Mouse (Mus musculus): ENCODE measurements around the gene 4930519G04Rik. TPM values are rescaled to one million over a fixed set of nuclear protein-coding genes. Genes with fewer than 3 reads are reported as not detected.
"Not testable (repeated sequence)": the region's sequence is repeated elsewhere in the genome, so short reads cannot be mapped to it uniquely, and the experiment has no call there.

4930519G04Rik gene
- polyA plus RNA-seq, 1 experiment from 2014 or later, result not detected

DNA sequence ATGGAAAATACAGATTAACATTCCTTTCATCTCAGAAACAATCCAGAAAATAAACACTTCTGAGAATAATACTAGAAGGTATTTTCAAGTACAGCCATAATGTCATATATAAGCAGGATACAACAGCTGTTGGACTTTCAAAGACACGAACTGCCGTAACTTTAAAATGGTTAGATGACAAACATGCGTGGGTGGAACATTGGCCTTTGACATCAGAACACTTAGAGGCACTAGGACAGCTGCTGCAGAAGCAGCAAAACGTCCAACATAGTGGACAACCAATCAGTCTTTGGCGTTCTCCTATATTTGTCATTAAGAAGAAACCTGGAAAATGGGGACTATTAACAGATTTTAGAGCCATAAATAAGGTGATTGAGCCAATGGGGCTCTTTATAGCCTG lies 13.0 kb upstream of the 4930519G04Rik start:
- not testable (repeated sequence) for DNase-seq (ENCODE audit: low spot score)

DNA sequence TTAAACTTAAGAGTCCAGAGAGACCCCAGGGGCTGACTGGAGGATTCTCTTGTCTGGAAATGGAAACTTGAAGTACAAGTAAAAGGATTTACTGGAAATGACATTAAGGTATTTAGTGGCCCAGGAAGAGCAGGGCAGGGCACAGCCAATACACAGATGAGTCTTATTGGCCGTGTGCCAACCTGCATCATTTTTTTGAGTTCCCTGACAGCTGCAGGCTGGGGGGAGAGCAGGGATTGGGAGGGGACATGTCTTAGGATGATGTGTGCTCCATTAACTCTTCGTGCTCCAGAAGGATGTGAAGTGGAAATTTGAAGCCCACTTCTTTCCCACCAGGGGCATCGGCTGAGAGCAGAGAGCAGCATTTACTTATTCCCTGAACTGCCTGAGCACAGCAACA lies 11.3 kb upstream of the 4930519G04Rik start:
- not testable (repeated sequence) for DNase-seq (ENCODE audit: low spot score)

DNA sequence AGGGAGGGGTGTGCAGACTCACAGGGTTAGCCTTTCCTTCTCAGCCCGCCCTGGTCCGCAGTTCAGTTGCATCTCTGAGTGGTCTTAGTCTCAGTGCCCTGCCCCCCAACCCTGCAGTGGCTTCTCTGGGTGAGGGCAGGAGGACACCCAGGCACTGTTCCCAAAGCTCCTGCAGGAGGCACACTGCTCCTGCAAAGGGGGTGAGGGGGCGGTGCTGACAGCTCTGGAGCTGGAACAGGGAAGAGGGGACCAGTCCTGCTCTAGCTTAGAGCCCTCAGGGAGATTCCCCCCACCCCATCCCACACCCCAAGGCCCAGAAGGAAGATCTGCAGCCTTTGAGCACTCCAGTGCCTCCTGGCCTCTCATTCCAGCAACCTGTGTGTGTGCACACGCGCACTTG lies 10.8 kb upstream of the 4930519G04Rik start:
- DNase-seq (ENCODE audit: low spot score), result no peak

DNA sequence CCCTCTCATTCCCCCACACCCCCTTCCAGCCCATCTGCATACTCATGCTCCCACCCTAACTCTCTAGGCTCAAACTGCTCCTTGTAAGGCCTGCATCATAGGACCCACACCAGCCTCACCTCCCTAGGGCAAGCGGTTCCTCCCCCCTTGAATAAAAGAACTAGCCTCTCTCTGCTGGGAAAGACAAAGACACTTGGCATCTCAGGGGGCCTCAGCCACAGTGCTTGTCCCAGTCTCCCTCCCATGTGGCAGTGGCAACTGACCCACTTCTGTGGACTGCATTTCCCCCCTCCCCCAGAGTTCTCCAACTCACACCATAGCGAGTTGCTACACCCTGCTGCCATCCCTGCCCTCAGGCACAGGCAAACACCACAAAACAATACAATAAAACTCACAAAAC lies 9.1 kb upstream of the 4930519G04Rik start:
- DNase-seq (ENCODE audit: low spot score), result not testable (repeated sequence)

DNA sequence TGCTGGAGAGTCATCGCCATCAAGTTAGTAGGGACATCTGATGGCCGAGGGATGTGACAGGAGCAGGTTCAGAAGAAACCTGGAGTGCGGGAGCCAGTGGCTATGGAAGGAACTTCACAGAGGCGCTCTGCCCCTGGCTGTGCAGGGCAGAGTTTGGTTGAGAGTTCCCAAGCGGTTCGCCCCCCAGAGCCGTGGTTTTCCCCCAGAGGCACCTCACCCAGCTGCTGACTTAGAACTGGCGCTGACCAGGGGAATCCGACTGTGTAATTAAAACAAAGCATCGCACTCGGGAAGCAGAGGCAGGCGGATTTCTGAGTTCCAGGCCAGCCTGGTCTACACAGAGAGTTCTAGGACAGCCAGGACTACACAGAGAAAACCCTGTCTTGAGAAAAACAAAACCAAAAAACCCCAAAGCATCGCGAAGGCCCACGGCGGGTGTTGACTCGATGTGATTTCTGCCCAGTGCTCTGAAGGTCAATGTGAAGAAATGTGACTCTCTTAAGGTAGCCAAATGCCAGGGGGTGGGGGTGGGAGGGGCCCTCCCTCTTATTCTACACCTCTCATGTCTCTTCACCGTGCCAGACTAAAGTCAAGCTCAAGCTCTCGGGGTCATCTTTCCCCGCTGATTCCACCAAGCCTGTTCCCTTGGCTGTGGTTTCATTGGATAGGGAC lies 1.8 kb upstream of the 4930519G04Rik start:
- no peak for DNase-seq (ENCODE audit: low spot score)

- no peak for DNase-seq (ENCODE audit: low spot score)
These were observed 5.1 kb downstream of the 4930519G04Rik start, which contains the start of gene Gm9936 for GRCm38 (mm10) chr5:114858582-114858981. Gm9936 (minus strand) TSS chr5:114858682.

GRCm38 (mm10) chr5:114859253-114859652 lies 5.8 kb downstream of the 4930519G04Rik start:
- DNase-seq (ENCODE audit: low spot score), result peak; percentile 79

DNA sequence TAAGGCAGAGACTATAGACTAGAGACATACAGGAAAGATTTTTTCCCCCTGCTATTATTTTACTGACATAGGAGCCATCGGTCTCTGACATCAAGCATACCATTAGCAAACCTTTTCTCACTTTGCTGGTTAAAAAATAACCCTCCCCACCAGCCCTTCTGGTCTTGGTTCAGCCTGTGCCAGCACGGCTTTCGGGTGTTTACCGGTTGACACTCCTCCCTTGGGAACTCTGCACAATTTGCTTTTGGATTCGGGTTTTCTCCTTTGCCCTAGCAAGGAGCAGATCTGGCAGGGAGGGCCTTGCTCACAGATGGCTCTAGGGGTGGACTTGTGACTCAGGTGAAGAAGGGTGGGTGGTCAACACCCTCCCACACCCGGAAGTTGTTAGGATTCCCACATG lies 8.3 kb downstream of the 4930519G04Rik start:
- DNase-seq (ENCODE audit: low spot score), result no peak

GRCm38 (mm10) chr5:114864813-114865212 lies 11.3 kb downstream of the 4930519G04Rik start:
- DNase-seq (ENCODE audit: low spot score), result peak; percentile 12

DNA sequence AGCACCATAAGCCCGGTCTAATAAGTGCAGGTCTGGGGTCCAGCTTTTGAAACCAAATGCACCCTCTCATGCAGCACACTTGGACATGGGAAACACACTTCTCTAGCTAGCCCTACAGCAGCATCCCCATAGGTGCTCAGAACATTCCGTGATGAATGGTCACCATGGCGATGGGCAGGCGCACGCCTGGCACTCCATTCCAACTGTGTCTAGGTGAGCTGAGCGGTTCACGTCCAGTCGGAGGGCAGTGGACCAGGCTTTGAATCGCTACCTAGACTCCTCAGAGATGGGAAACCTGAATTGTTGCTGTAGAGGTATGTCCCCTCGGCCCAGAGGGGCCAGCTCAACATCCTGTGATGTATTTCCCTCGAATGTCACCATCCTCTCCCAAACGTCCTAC lies 11.8 kb downstream of the 4930519G04Rik start:
- no peak for DNase-seq (ENCODE audit: low spot score)

DNA sequence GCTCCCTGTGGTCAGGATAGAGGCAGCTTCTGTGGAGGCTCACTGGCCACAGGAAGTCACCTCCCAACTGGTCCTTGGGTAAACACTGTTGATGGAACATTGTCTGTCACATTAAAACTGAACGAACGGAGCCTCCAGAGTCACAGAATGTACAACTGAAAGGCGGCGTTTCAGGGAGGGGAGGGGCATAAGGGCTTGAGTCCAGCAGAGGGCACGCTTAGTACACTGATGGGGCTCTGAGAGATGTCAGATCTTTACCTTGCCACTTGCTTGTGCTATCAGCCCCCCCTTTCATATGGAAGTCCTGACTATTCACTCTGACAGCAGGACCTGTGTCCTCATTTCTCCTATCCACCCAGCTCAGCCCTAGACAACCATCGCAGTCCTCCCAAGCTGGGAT lies 22.4 kb downstream of the 4930519G04Rik start:
- DNase-seq (ENCODE audit: low spot score), result no peak

DNA sequence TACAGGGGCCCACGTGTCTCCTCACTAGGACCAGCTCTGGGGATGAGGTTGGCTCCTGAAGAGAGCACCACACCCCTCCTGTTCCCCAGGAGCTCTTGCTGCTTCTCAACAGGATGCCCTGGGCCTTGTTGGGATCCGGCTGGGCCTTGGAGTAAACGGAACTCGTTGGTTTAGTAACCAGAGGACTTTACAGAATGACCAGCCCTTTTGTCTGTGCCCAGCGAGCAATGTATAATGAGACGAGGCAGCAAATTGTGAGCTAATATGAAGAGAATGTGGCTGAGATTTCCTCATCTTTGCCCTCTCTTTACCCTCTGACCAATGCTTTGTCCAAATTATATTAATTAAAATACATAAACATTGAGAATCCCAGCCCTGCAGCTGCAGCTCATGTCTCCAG lies 22.9 kb downstream of the 4930519G04Rik start:
- DNase-seq (ENCODE audit: low spot score), result no peak

- no peak for DNase-seq (ENCODE audit: low spot score)
These were observed 24.0 kb downstream of the 4930519G04Rik start for GRCm38 (mm10) chr5:114877487-114877886.

- no peak for DNase-seq (ENCODE audit: low spot score)
These were observed 25.9 kb downstream of the 4930519G04Rik start for GRCm38 (mm10) chr5:114879399-114879798.

DNA sequence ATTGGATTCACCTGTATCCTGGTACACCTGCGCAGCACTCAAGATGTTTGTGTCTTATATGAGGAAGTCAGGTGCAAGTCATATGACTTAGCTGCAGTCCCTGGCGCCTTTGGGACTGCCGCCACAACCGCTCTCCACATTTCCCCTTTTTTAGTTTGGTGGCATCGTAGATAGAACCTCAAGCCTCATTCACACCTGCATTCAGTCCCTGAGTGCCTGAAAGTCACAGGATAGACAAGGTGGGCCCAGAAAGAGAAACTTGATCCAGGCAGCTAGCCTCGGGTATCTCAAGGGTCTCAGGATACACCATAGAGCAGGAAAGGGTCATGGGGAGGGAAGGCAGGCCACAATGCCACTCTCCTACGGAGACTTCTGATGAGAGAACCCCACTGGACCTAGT lies 28.9 kb downstream of the 4930519G04Rik start:
- DNase-seq (ENCODE audit: low spot score), result peak; percentile 4

DNA sequence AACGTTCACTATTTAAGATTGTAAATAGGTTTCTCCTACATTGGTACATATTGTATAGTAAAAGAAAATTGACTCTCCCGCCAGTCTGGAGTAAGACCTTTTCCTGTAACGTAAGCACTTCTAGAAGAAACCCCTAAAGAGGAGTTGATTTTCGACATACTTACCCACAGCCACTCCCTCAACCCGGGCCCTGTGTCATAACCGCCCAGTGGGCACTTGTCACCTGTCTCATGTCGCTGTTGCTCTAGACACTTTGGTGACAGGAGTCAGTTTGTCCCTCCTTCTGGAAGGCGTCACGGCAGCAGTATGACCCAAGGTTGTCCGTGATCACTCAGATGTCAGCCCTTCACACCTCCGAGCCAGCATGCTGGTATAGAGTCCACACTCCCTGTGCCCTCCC lies 29.6 kb downstream of the 4930519G04Rik start:
- no peak for DNase-seq (ENCODE audit: low spot score)

DNA sequence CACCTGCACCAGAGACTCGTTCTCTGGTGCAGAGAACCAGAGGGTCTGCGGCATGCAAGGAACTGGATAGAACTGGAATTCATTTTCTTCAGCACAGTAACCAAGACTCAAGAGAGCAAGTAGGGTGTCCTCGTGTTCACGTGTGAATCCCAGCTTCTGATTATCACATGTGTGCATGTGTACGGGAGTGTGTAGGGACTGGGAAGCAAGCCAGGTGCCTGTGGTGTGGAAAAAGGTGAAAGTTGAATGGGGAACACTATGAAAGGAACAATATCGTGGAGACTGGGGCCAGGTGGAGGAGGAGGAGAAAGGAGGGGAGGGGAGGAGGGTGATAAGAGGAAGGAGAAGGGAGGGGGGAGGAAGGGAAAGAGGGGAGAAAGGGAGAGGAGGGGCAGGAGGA lies 33.3 kb downstream of the 4930519G04Rik start:
- DNase-seq (ENCODE audit: low spot score), result no peak

GRCm38 (mm10) chr5:114888995-114889394 lies 35.5 kb downstream of the 4930519G04Rik start:
- DNase-seq (ENCODE audit: low spot score), result no peak

DNA sequence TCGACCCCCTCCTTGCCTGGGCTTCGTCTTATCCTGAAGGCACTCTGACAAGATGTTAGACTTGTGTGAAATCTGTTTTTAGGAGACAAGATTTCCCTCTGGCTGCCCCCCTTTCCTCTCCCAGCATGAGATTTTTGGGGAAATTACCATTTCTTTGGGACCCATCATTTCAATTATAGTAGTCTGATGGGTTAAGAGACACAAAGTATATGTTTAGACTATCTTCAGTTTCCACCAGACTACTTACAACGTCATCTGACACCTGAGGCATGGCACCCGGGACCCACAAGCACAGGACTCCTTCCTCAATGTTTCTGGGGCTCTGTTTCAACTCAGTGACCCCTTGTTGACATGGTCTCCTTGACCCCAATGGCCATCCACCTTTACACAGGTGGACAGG lies 42.1 kb downstream of the 4930519G04Rik start:
- no peak for DNase-seq (ENCODE audit: low spot score)

GRCm38 (mm10) chr5:114896688-114897373 lies 43.4 kb downstream of the 4930519G04Rik start, which contains the start of gene Oasl2:
Oasl2 (plus strand) TSS chr5:114896936.
- peak; percentile 30 for DNase-seq (ENCODE audit: low spot score)

DNA sequence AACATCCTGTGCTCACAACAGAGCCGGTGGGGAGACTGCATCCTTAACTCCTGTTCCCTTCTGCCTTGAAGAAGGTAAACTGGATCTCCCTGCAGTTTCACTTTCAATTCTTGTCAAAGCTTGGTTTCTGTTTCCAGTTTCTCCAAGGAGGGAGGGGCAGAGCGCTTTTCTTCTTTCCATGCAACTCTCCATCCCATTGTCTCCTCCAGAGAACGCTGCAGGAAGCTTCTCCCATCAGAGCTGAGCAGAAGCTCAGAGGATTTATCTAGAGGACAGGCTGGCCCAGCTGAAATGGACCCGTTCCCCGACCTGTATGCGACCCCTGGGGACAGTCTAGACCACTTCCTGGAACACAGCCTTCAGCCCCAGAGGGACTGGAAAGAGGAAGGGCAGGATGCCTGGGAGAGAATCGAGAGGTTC lies 43.9 kb downstream of the 4930519G04Rik start:
- peak; percentile 72 for DNase-seq (ENCODE audit: low spot score)

GRCm38 (mm10) chr5:114898857-114899256 lies 45.4 kb downstream of the 4930519G04Rik start:
- no peak for DNase-seq (ENCODE audit: low spot score)

- peak; percentile 57 for DNase-seq (ENCODE audit: low spot score)
These were observed 48.9 kb downstream of the 4930519G04Rik start for GRCm38 (mm10) chr5:114902413-114902812.
